21 mouse cellular contexts compared by ENCODE assay signal in the genomic region with DNA sequence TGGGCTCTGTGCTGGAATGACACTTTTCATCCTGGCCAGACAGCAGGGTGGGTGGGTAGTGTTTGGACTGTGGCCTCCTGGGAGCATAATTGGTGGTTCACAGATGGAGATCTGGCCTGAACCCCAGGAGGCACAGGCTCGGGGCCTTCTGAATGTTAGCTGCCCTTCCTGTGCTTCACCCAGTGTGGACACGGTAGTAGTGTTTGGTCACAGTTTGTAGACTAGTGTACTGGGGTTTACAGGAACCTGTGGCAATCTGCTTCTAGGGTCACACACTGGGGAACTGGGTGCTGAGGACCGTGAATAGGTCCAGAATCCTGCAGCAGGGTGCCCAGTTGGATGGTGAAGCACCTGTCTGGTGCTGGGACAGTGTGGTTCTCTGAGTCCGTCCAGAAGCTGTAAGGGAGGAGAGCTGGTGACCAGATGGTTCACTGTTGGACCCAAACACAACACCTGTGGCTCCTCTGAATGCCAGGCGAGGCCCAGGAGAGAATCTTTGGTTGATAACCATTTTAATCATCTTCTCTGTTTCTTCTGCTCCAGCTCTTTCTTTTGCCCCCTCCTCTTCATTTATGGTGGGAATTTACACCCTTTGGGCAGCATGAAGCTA.
DNase-seq lines count a peak whose midpoint lies in the region; ATAC-seq lines count a peak whose summit lies in the region.
"Had no signal": no experiment of that assay in that cellular context is flagged by ENCODE, and none has a peak within 500 bp of the region (broad histone marks: within the 10 kb centered on the region; RNA-seq: fewer than 3 reads in every experiment).

No protein-coding gene starts in this region.

- H3K36me3 ChIP-seq in heart, embryonic 10.5 days = no peaks in the 10 kb centered on the region; the same call in 1 of the 2 replicates
- H3K36me3 ChIP-seq: embryonic facial prominence, embryonic 15.5 days; heart, embryonic 15.5 days; neural tube, embryonic 12.5 days had no signal

- H3K27me3 ChIP-seq in heart, embryonic 10.5 days (ENCODE audit: insufficient read depth, poor library complexity, severe bottlenecking) = no peaks in the 10 kb centered on the region
- H3K27me3 ChIP-seq: CH12.LX; embryonic facial prominence, embryonic 15.5 days; heart, embryonic 15.5 days; midbrain, embryonic 13.5 days; neural tube, embryonic 12.5 days had no signal

- intact Hi-C loops in heart, postnatal 14 days (cut with DNase I) = no loop called here

- no peaks in the 10 kb centered on the region for H3K9me3 ChIP-seq in heart, embryonic 10.5 days
- H3K9me3 ChIP-seq: embryonic facial prominence, embryonic 15.5 days; heart, embryonic 15.5 days; midbrain, embryonic 13.5 days; neural tube, embryonic 12.5 days had no signal

- 0 out of 2 replicates have a peak overlapping the region, but pooled peaks have one; percentile 31 for H3K27ac ChIP-seq in heart, embryonic 10.5 days
- H3K27ac ChIP-seq: embryonic facial prominence, embryonic 15.5 days; heart, embryonic 15.5 days; midbrain, embryonic 13.5 days; neural tube, embryonic 12.5 days had no signal

- no peak overlapping the region for H3K4me3 ChIP-seq in heart, embryonic 10.5 days
- H3K4me3 ChIP-seq: embryonic facial prominence, embryonic 15.5 days; heart, embryonic 15.5 days; midbrain, embryonic 13.5 days; neural tube, embryonic 12.5 days had no signal

- ATAC-seq in megakaryocyte progenitor cell, adult 5-6 weeks (replicated peaks; ENCODE audit: poor library complexity) = no peak
- ATAC-seq: forebrain, postnatal 0 days; midbrain, embryonic 13.5 days had no signal

- 81% methylated on average over 5 of the region's 5 CpGs for WGBS in heart, embryonic 10.5 days

- peaks cover 39% of the 10 kb centered on the region for H3K4me1 ChIP-seq in heart, embryonic 10.5 days

- DNase-seq in heart, embryonic 10.5 days (ENCODE audit: low spot score) = no peak
- DNase-seq in heart, postnatal 14 days = no peak
- DNase-seq in brain, adult 2 months (ENCODE audit: low read depth, low spot score) = peak; percentile 93
- peak; percentile 77 to 88 for DNase-seq in cerebellum, adult 18-20 months
- peak; percentile 75 to 79 for DNase-seq in cerebellum, postnatal 25 days
- DNase-seq in gastrocnemius, adult 18-20 months (ENCODE audit: low spot score) = no peak
- DNase-seq: adrenal gland, postnatal 14 days; embryo, embryonic 11 days; forebrain, postnatal 0 days; heart, adult 18-20 months; kidney, adult 11 months; kidney, postnatal 10 days; left cerebral cortex, postnatal 4 days; spleen, adult 18-20 months; thymus, postnatal 4 days had no signal

Comparison
In these comparisons a context has a peak if more than half of its experiments do, and no peak if none do; other contexts are left out.
1. DNase-seq: peak in brain, adult 2 months (single experiment), cerebellum, adult 18-20 months (2 of 2) and cerebellum, postnatal 25 days (2 of 2); none in heart, embryonic 10.5 days (single experiment), heart, postnatal 14 days (0 of 2) and gastrocnemius, adult 18-20 months (single experiment).